Mouse (Mus musculus) G1E (cell line): Measurements from ENCODE around the gene Creb3l1. TPM values are rescaled to one million over a fixed set of nuclear protein-coding genes. Genes with fewer than 3 reads are reported as not detected.

ENCODE experiments used
- ATAC-seq: 2 replicates; pipeline ENCODE4 v1.8.0; 2016; ENCODE audit warnings: mild to moderate bottlenecking; ENCODE audit not compliant: insufficient number of reproducible peaks, poor library complexity, low FRiP score, severe bottlenecking; ENCODE audit errors: extremely low read depth
- DNase-seq: peaks from one replicate; pipeline ENCODE4 v3.0.0; 2012; ENCODE audit warnings: low spot score
- H3K27me3 ChIP-seq: 2 replicates; pipeline ENCODE4 v1.6.1; 2012; ENCODE audit warnings: mild to moderate bottlenecking, low read length, inconsistent platforms; ENCODE audit not compliant: insufficient read depth
- H3K36me3 ChIP-seq: replicated peaks from 2 replicates; pipeline ENCODE3; 2012; ENCODE audit warnings: mild to moderate bottlenecking, inconsistent platforms
- H3K4me1 ChIP-seq: 2 replicates; pipeline ENCODE4 v1.6.1; 2012; ENCODE audit warnings: low read depth, low read length, inconsistent platforms, mixed read lengths; ENCODE audit not compliant: insufficient read depth
- H3K4me3 ChIP-seq: 2 replicates; pipeline ENCODE4 v1.5.1; 2012; ENCODE audit warnings: low read depth, mild to moderate bottlenecking, inconsistent platforms, low read length, moderate library complexity, mixed read lengths
- H3K9me3 ChIP-seq: replicated peaks from 2 replicates; pipeline ENCODE4 v1.6.1; 2012; ENCODE audit warnings: inconsistent platforms
- CTCF ChIP-seq: IDR thresholded peaks from 2 replicates; pipeline ENCODE4 v1.5.1; 2012; ENCODE audit warnings: low read depth, low read length, inconsistent platforms, mixed read lengths
- GATA1 ChIP-seq: IDR thresholded peaks from 2 replicates; pipeline ENCODE4 v1.6.1; 2012; ENCODE audit warnings: borderline replicate concordance, low read length, inconsistent platforms, mixed read lengths
- GATA2 ChIP-seq: IDR thresholded peaks from 2 replicates; pipeline ENCODE4 v1.6.1; 2012; ENCODE audit warnings: low read depth, low read length, inconsistent platforms, borderline replicate concordance
- POLR2AphosphoS5 ChIP-seq: IDR thresholded peaks from 2 replicates; pipeline ENCODE4 v1.6.1; 2012; ENCODE audit warnings: low read depth, low read length, inconsistent platforms; ENCODE audit not compliant: insufficient replicate concordance
- TAL1 ChIP-seq: conservative IDR thresholded peaks from 2 replicates; pipeline ENCODE4 v1.6.1; 2012; ENCODE audit warnings: low read depth, low read length, inconsistent platforms, mixed read lengths
- polyA plus RNA-seq: library from polyadenylated mRNA; stranded (reverse); fragments of >175 nt; gene quantifications from 2 replicates; pipeline ENCODE4 v1.2.3, GENCODE M21; 2012
- total RNA-seq, 2 experiments: library from RNA; stranded (forward) in 1 of 2; stranded (reverse) in 1 of 2; fragments of 200-1000 nt in 1 of 2; fragments of >200 nt in 1 of 2; fragmentation: Nextera tagmentation in 1 of 2; gene quantifications; 2 replicates each; pipeline ENCODE4 v1.2.3; 2014 to 2017

Gene Creb3l1
- total and polyA plus RNA-seq, 3 experiments = 1.4 to 2.5 (median 1.4) TPM

GRCm38 (mm10) chr2:92058469-92058868 lies 34.2 kb upstream of the Creb3l1 start:
- ATAC-seq (no peak), DNase-seq (peak; percentile 75)
- H3K27me3 ChIP-seq = peaks cover 37% of the 10 kb centered on the region
- peaks cover 3% of the 10 kb centered on the region; the same call in 1 of the 2 replicates for H3K9me3 ChIP-seq
- no peak for TF ChIP-seq GATA1
- TF ChIP-seq CTCF = peak; percentile 83
- TF ChIP-seq GATA2 = no peak
- TF ChIP-seq POLR2AphosphoS5 = no peak
- H3K4me1 ChIP-seq = peaks cover 18% of the 10 kb centered on the region
- peak overlapping the region; percentile 55; the same call in 1 of the 2 replicates for H3K4me3 ChIP-seq
- no peaks in the 10 kb centered on the region for H3K36me3 ChIP-seq

GRCm38 (mm10) chr2:92056760-92057159 lies 32.5 kb upstream of the Creb3l1 start:
- H3K36me3 ChIP-seq = no peaks in the 10 kb centered on the region
- no peak overlapping the region for H3K4me3 ChIP-seq
- ATAC-seq (no peak), DNase-seq (no peak)
- peaks cover 30% of the 10 kb centered on the region for H3K27me3 ChIP-seq
- TF ChIP-seq POLR2AphosphoS5 = no peak
- no peak for TF ChIP-seq GATA2
- TF ChIP-seq CTCF = no peak
- TF ChIP-seq GATA1 = no peak
- TF ChIP-seq TAL1 = no peak
- H3K9me3 ChIP-seq = peaks cover 3% of the 10 kb centered on the region; the same call in 1 of the 2 replicates
- H3K4me1 ChIP-seq = peaks cover 18% of the 10 kb centered on the region

DNA sequence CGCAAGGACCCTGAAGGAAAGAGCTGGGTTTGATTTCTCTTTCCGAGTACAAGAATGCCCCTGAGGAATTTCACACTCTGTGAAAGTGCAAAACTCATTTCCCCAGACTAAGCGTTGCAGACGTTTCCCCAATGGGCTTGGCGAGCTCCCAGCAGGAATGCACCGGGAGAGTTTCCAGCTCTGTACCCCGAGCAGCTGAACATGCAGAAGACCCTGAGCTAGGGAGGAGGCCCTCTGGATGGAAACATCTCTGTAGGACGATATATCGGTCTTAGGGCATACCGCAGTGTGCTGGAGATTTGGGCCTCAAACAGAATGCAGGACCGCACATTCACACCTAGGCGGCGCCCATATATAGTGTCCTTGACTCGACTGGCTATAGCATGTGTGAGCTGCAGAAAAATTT lies 31.5 kb upstream of the Creb3l1 start:
- no peak for ATAC-seq
- H3K4me3 ChIP-seq = no peak overlapping the region
- TF ChIP-seq POLR2AphosphoS5 (no peak), GATA2 (no peak), TAL1 (no peak)

GRCm38 (mm10) chr2:92055101-92055813 lies 31.0 kb upstream of the Creb3l1 start:
- Histone ChIP-seq H3K4me1 (peaks cover 18% of the 10 kb centered on the region), H3K36me3 (no peaks in the 10 kb centered on the region), H3K4me3 (peak overlapping the region; percentile 15; the same call in 1 of the 2 replicates), H3K27me3 (peaks cover 31% of the 10 kb centered on the region), H3K9me3 (peaks cover 3% of the 10 kb centered on the region; the same call in 1 of the 2 replicates)
- DNase-seq = no peak
- no peak for ATAC-seq
- no peak for TF ChIP-seq CTCF
- no peak for TF ChIP-seq POLR2AphosphoS5
- no peak for TF ChIP-seq GATA1
- no peak for TF ChIP-seq GATA2
- TF ChIP-seq TAL1 = no peak

More for the DNA sequence above, 31.5 kb upstream of the Creb3l1 start:
- H3K4me1 ChIP-seq = peaks cover 18% of the 10 kb centered on the region
- peaks cover 32% of the 10 kb centered on the region for H3K27me3 ChIP-seq
- peaks cover 3% of the 10 kb centered on the region; the same call in 1 of the 2 replicates for H3K9me3 ChIP-seq
- H3K36me3 ChIP-seq = no peaks in the 10 kb centered on the region
- no peak for DNase-seq

- TF ChIP-seq TAL1 (no peak), GATA1 (no peak), POLR2AphosphoS5 (no peak), CTCF (no peak), GATA2 (no peak)
- Histone ChIP-seq H3K4me3 (no peak overlapping the region), H3K9me3 (peaks cover 3% of the 10 kb centered on the region; the same call in 1 of the 2 replicates), H3K36me3 (no peaks in the 10 kb centered on the region), H3K4me1 (no peaks in the 10 kb centered on the region), H3K27me3 (peaks cover 20% of the 10 kb centered on the region)
- DNase-seq (no peak), ATAC-seq (no peak)
These were observed 28.5 kb upstream of the Creb3l1 start for GRCm38 (mm10) chr2:92052754-92053153.

DNA sequence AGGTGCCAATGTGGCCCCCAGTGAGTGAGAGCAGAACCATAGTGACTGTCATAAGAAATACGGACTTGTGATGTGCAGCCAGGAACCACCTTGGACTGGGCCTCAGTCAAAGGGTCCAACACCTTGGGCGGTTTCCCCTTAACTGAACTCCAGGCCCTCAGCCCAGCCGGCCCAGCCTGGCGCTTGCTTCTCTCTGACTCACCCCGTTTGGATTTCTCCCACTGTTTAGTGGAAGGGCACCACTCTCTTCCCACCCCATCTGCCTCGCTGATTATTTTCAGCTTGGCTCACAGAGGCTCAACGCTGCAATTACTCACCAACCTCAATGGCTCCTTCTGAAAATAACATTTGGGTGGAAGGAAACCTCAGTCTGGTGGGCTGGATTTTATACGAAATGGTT lies 27.9 kb upstream of the Creb3l1 start:
- H3K27me3 ChIP-seq = peaks cover 24% of the 10 kb centered on the region

More for the DNA sequence above, 27.9 kb upstream of the Creb3l1 start:
- TF ChIP-seq CTCF (no peak), TAL1 (no peak), GATA2 (no peak), POLR2AphosphoS5 (no peak), GATA1 (no peak)
- H3K4me3 ChIP-seq = no peak overlapping the region
- H3K9me3 ChIP-seq = peaks cover 3% of the 10 kb centered on the region; the same call in 1 of the 2 replicates
- no peaks in the 10 kb centered on the region for H3K4me1 ChIP-seq
- ATAC-seq (no peak), DNase-seq (no peak)
- no peaks in the 10 kb centered on the region for H3K36me3 ChIP-seq
